Mouse (Mus musculus) limb, embryonic 15.5 days (tissue): ENCODE data around the gene Fkbpl. TPM values are rescaled to one million over a fixed set of nuclear protein-coding genes. Genes with fewer than 3 reads are reported as not detected.
A peak's percentile ranks its signal among the peaks of the same experiment; 100 is the strongest.

ENCODE experiments used
- ATAC-seq: fragments of 200-750 bp; cut with Nextera tagmentation; 2 replicates; pipeline ENCODE4 v1.8.0; 2017; ENCODE audit warnings: low read depth, moderate TSS enrichment; ENCODE audit not compliant: insufficient number of reproducible peaks, low FRiP score, low TSS enrichment
- H3K27ac ChIP-seq: fragments of 300-500 bp; sonication (generic); 2 replicates; pipeline ENCODE4 v1.5.1; 2015; ENCODE audit warnings: moderate library complexity, mild to moderate bottlenecking, inconsistent platforms
- H3K27me3 ChIP-seq: fragments of 300-500 bp; sonication (generic); 2 replicates; pipeline ENCODE4 v1.6.1; 2015; ENCODE audit warnings: inconsistent platforms
- H3K36me3 ChIP-seq: fragments of 300-500 bp; sonication (generic); 2 replicates; pipeline ENCODE4 v1.6.1; 2015; ENCODE audit warnings: inconsistent platforms
- H3K4me1 ChIP-seq: fragments of 300-500 bp; sonication (generic); 2 replicates; pipeline ENCODE4 v1.6.1; 2015; ENCODE audit warnings: inconsistent platforms
- H3K4me2 ChIP-seq: fragments of 300-500 bp; sonication (generic); 2 replicates; pipeline ENCODE4 v1.6.1; 2015; ENCODE audit warnings: mild to moderate bottlenecking, inconsistent platforms
- H3K4me3 ChIP-seq: fragments of 300-500 bp; sonication (generic); 2 replicates; pipeline ENCODE4 v1.5.1; 2015; ENCODE audit warnings: mild to moderate bottlenecking, inconsistent platforms
- H3K9ac ChIP-seq: fragments of 300-500 bp; sonication (generic); 2 replicates; pipeline ENCODE4 v1.6.1; 2015; ENCODE audit warnings: inconsistent platforms
- H3K9me3 ChIP-seq: fragments of 300-500 bp; sonication (generic); 2 replicates; pipeline ENCODE4 v1.6.1; 2016; ENCODE audit warnings: inconsistent platforms
- WGBS: fragments of 180-500 bp; shearing (Covaris S2); methylation state at CpG from one replicate; pipeline ENCODE4 v1.1.7; 2015; 5-methylcytosine and 5-hydroxymethylcytosine counted together
- polyA plus RNA-seq: library from polyadenylated mRNA; unstranded; fragments of >200 nt; fragmentation: Nextera tagmentation; extraction: Ambion mirVana; gene quantifications from 2 replicates; pipeline ENCODE4 v1.2.1, GENCODE M21; 2015

Gene Fkbpl
- polyA plus RNA-seq, 1 experiment from 2014 or later: 15.5 TPM

DNA sequence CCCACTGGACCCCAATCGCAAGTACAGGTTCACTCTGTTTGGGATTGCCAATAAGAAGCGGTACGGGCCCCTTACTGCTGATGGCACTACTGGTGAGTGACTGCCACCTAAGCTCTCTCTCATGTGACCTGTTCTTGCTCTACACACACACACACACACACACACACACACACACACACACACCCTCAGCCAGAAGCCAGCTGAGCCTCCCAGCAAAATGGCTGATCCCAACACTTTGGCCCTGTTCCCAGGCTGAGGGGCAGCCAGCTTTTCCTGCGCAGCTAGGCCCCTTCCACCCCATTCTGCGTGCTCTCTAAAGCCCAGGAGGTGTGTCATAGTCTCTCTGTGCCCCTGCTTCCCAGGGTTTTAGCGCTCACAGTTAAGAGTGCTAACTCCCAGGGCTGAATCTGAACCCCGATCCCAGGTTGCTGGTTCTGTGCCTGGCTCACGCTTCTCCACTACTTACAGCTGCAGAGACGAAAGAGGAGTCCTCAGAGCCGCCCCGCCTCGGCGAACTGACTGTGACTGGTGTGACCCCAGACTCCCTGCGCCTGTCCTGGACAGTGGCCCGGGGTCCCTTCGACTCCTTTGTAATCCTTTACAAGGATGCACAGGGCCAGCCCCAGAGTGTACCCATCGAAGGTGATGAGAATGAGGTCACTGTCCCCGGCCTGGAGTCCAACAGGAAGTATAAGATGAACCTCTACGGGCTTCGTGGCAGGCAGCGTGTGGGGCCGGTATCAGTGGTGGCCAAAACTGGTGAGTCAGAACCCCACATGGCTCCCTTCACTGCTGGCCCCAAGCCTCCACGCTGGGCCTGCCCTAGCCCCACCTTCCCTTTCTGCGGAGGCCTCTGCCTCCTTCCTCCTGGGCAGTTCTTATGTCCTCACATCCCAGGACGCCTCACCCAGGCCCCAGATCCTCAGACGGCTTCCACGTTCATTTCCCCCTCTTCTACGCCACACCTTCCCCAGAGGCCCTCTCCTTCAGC lies 40.9 kb downstream of the Fkbpl start:
- Histone ChIP-seq H3K4me2 (no peak overlapping the region), H3K9ac (no peak overlapping the region), H3K4me1 (peaks cover 39% of the 10 kb centered on the region), H3K4me3 (no peak overlapping the region), H3K27me3 (peaks cover 11% of the 10 kb centered on the region; the same call in 1 of the 2 replicates), H3K27ac (peak overlapping the region; percentile 79), H3K9me3 (no peaks in the 10 kb centered on the region), H3K36me3 (no peaks in the 10 kb centered on the region)
- WGBS: 69% methylated on average over 28 of the region's 28 CpGs
- ATAC-seq: peak; percentile 49

DNA sequence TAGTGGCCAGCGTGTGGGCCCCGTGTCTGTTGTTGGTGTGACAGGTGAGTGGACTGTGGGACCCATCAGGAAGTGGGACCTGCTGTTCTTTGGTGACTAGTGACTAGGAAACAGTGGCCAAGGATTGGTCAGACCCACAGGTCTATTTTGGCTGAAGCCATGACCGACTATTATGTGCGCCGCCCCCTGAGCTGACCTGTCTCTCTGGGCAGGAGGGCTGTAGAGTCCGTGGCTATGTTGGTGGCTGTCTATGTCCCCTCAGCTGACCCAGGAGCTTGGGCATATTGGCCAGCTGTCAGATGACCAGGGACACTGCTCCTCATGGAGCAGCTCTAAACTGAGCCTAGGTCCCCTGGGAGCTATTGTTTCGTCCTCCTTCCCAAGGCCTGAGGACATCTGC lies 44.3 kb downstream of the Fkbpl start:
- 88% methylated on average over 7 of the region's 7 CpGs for WGBS
- H3K9ac ChIP-seq: no peak overlapping the region
- no peak for ATAC-seq
- H3K36me3 ChIP-seq: no peaks in the 10 kb centered on the region
- H3K4me3 ChIP-seq: no peak overlapping the region
- no peaks in the 10 kb centered on the region; the same call in 1 of the 2 replicates for H3K27me3 ChIP-seq
- no peak overlapping the region for H3K4me2 ChIP-seq
- H3K27ac ChIP-seq: no peak overlapping the region
- H3K4me1 ChIP-seq: peaks cover 30% of the 10 kb centered on the region
- no peaks in the 10 kb centered on the region for H3K9me3 ChIP-seq

DNA sequence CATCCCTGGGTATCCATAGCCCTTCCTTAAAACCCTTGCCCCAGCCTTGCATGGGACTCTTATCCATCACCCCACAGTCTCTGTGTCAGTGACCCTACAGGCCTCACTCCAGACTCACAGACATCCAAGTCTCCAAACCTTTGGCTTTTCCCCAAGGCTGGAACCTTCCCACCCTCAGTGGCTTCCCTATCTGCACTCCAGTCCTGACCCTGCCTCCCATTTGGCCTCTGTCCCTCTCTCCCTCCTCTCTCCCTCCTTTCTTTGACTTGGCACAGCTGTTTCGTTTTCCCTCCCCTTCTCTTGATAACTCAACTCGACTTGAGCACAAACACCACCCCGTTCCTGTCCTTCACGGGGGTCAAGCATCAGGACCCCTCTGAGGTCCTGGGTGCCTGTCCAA lies 45.9 kb downstream of the Fkbpl start:
- Histone ChIP-seq H3K4me1 (peaks cover 15% of the 10 kb centered on the region), H3K4me2 (no peak overlapping the region), H3K4me3 (no peak overlapping the region), H3K9ac (no peak overlapping the region), H3K36me3 (no peaks in the 10 kb centered on the region), H3K27me3 (no peaks in the 10 kb centered on the region; the same call in 1 of the 2 replicates), H3K9me3 (no peaks in the 10 kb centered on the region), H3K27ac (no peak overlapping the region)
- no peak for ATAC-seq
- WGBS: 61% methylated on average over 4 of the region's 4 CpGs

DNA sequence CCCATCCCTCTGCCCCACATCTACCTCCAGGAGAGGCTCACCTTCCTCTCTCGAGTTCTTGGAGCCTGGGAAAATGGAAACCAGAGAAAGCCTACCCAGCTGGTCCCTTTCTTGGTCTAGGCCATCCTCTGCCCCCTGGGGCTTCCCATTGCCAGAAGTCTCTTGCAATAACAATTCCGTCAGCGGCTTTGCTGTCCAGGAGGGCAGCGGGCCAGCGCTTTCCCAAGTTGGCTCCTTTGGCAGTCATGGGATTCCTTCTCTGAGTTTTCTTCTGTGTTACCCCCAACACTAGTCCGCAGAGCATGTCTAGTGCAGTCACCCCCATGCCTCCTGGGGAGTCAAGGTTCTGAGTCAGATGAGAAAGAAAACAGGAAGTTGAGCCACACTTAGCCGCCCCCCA lies 48.3 kb downstream of the Fkbpl start:
- ATAC-seq: no peak
- no peaks in the 10 kb centered on the region; the same call in 1 of the 2 replicates for H3K27me3 ChIP-seq
- peaks cover 5% of the 10 kb centered on the region; the same call in 1 of the 2 replicates for H3K4me1 ChIP-seq
- H3K27ac ChIP-seq: no peak overlapping the region
- WGBS: 67% methylated on average over 7 of the region's 7 CpGs
- no peaks in the 10 kb centered on the region for H3K9me3 ChIP-seq
- no peak overlapping the region for H3K4me2 ChIP-seq
- H3K4me3 ChIP-seq: no peak overlapping the region
- H3K36me3 ChIP-seq: no peaks in the 10 kb centered on the region
- H3K9ac ChIP-seq: no peak overlapping the region

Other genes with a start within 250 kb of the Fkbpl start
- gene BC051142, start 245.9 kb upstream of the Fkbpl start, polyA plus RNA-seq: 0.61 TPM in 1 of 2 replicates, not detected in the other
- not detected in 2 replicates for gene Btnl4, start 167.4 kb upstream of the Fkbpl start, polyA plus RNA-seq
- gene Btnl6, start 127.4 kb upstream of the Fkbpl start, polyA plus RNA-seq: not detected in 2 replicates
- gene Notch4, start 80.5 kb upstream of the Fkbpl start, polyA plus RNA-seq: 3.4 and 5.9 TPM in 2 replicates
- gene Gpsm3, start 55.0 kb upstream of the Fkbpl start, polyA plus RNA-seq: 7.2 and 10.1 TPM in 2 replicates
- 9.6 and 9.8 TPM in 2 replicates for gene Pbx2, start 53.5 kb upstream of the Fkbpl start, polyA plus RNA-seq
- 2.0 and 2.5 TPM in 2 replicates for gene Ager, start 46.9 kb upstream of the Fkbpl start, polyA plus RNA-seq
- gene Rnf5, start 41.1 kb upstream of the Fkbpl start, polyA plus RNA-seq: 107 and 111 TPM in 2 replicates
- 45.8 and 50.6 TPM in 2 replicates for gene Agpat1, start 40.5 kb upstream of the Fkbpl start, polyA plus RNA-seq
- 8.3 and 13.4 TPM in 2 replicates for gene Egfl8, start 28.8 kb upstream of the Fkbpl start, polyA plus RNA-seq
- 26.8 and 29.9 TPM in 2 replicates for gene Ppt2, start 16.3 kb upstream of the Fkbpl start, polyA plus RNA-seq
- 0.46 and 0.60 TPM in 2 replicates for gene Prrt1, start 15.2 kb upstream of the Fkbpl start, polyA plus RNA-seq
- gene Atf6b, start 2.4 kb downstream of the Fkbpl start, polyA plus RNA-seq: 85.4 and 88.3 TPM in 2 replicates
- 1.9 and 4.2 TPM in 2 replicates for gene Tnxb, start 25.8 kb downstream of the Fkbpl start, polyA plus RNA-seq
- 1.5 and 3.3 TPM in 2 replicates for gene C4b, start 99.1 kb downstream of the Fkbpl start, polyA plus RNA-seq
- 0.12 and 0.25 TPM in 2 replicates for gene Cyp21a1, start 159.8 kb downstream of the Fkbpl start, polyA plus RNA-seq
- 26.1 and 29.3 TPM in 2 replicates for gene Stk19, start 192.2 kb downstream of the Fkbpl start, polyA plus RNA-seq
- 62.1 and 65.8 TPM in 2 replicates for gene Dxo, start 192.3 kb downstream of the Fkbpl start, polyA plus RNA-seq
- 47.2 and 47.4 TPM in 2 replicates for gene Skiv2l, start 205.4 kb downstream of the Fkbpl start, polyA plus RNA-seq
- gene Nelfe, start 205.6 kb downstream of the Fkbpl start, polyA plus RNA-seq: 90.1 and 96.4 TPM in 2 replicates
- gene Cfb, start 217.8 kb downstream of the Fkbpl start, polyA plus RNA-seq: 2.8 and 3.6 TPM in 2 replicates
- gene Zbtb12, start 234.7 kb downstream of the Fkbpl start, polyA plus RNA-seq: 1.7 and 2.8 TPM in 2 replicates
- not detected in 2 replicates for gene Gm20547, start 237.3 kb downstream of the Fkbpl start, polyA plus RNA-seq